Mouse (Mus musculus) thymus, adult 2 months (tissue): ENCODE data around the gene Nadk2. TPM values are rescaled to one million over a fixed set of nuclear protein-coding genes. Genes with fewer than 3 reads are reported as not detected.

Experiments used
- DNase-seq: peaks from one replicate; pipeline ENCODE4 v3.0.0; 2021
- H3K27ac ChIP-seq: fragments of 200-500 bp; 2 replicates; pipeline ENCODE4 v1.5.1; 2012; ENCODE audit warnings: low read length, control low read depth; ENCODE audit not compliant: control insufficient read depth, insufficient read depth
- H3K27me3 ChIP-seq: fragments of 200-500 bp; 2 replicates; pipeline ENCODE4 v1.6.1; 2012; ENCODE audit warnings: mild to moderate bottlenecking, low read length, moderate library complexity, mixed read lengths; ENCODE audit not compliant: control insufficient read depth, insufficient read depth
- H3K36me3 ChIP-seq: fragments of 200-500 bp; 2 replicates; pipeline ENCODE4 v1.6.1; 2012; ENCODE audit warnings: mild to moderate bottlenecking, low read length, moderate library complexity; ENCODE audit not compliant: control insufficient read depth, insufficient read depth
- H3K4me1 ChIP-seq: fragments of 200-500 bp; replicated peaks from 2 replicates; pipeline ENCODE4 v1.6.1; 2012; ENCODE audit warnings: low read length; ENCODE audit not compliant: control insufficient read depth, insufficient read depth
- H3K4me3 ChIP-seq: fragments of 200-500 bp; 2 replicates; pipeline ENCODE4 v1.5.1; 2012; ENCODE audit warnings: mild to moderate bottlenecking, low read length, control low read depth, moderate library complexity; ENCODE audit not compliant: control insufficient read depth, insufficient read depth
- CTCF ChIP-seq: fragments of 200-500 bp; IDR thresholded peaks from 2 replicates; pipeline ENCODE4 v1.5.1; 2012; ENCODE audit warnings: mild to moderate bottlenecking, control low read depth, low read length, moderate library complexity, borderline replicate concordance; ENCODE audit not compliant: control insufficient read depth, poor library complexity, insufficient read depth; ENCODE audit errors: extremely low read depth
- POLR2A ChIP-seq: fragments of 200-500 bp; IDR thresholded peaks from 2 replicates; pipeline ENCODE4 v1.6.1; 2012; ENCODE audit warnings: mild to moderate bottlenecking, low read length, control low read depth, moderate library complexity; ENCODE audit not compliant: control insufficient read depth, poor library complexity, insufficient read depth; ENCODE audit errors: extremely low read depth
- WGBS: fragments of 180-500 bp; shearing (Covaris S2); methylation state at CpG from one replicate; pipeline ENCODE4 v1.1.7; 2018; 5-methylcytosine and 5-hydroxymethylcytosine counted together
- polyA plus RNA-seq: library from polyadenylated mRNA; depleted of rRNA; stranded (reverse); fragments of >200 nt; gene quantifications from 2 replicates; pipeline ENCODE4 v1.2.3, GENCODE M21; 2012

Gene Nadk2
- polyA plus RNA-seq, 1 experiment = 14.1 TPM

DNA sequence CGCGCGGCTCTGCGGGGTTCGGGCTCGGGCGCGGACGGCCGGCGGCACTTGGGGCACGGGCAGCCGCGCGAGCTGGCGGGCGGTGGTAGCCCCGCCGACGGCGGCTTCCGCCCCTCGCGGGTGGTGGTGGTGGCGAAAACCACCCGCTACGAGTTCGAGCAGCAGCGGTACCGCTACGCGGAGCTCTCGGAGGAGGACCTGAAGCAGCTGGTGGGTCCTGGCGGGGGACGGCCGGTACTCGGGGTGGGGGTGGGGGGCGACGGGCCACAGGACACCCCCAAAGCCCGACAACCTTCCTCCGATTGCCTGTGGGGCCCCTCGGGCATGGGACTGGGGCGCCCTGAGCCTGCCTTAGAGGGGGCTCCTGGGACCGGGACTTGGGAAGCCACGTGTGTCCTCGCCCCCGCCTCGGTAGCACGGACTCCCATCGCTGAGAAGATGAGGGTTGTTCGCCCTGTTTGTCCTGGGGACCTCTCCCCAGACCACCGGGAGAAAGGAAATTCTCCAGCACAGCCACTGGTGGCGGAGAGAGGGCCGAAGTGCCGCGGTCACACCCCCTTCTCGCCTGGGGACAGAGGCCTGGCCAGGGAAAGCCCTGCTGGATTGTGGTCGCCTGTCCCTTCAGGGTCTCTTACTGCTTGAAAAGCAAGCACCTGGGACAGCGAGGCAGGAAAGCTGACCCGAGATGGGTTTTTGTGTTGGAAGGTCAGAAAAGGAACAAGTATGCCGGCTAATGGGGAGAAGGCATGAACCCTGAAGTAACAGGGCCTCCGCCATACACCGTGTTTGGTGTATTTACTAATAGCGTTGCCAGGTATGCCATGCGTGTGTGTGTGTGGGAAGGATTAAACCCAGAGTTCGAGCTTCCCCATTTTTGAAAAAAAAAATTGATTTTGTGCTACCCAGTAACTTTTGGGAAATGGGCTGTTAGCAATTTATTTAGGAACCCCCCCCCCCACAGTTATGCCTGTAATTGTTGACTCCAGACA, 790 bp downstream of the Nadk2 start:
- no peaks in the 10 kb centered on the region for H3K36me3 ChIP-seq
- H3K27ac ChIP-seq = no peak overlapping the region
- peak; percentile 69 for DNase-seq
- H3K4me1 ChIP-seq = peaks cover 10% of the 10 kb centered on the region
- TF ChIP-seq CTCF (no peak), POLR2A (no peak)
- 1% methylated on average over 66 of the region's 66 CpGs for WGBS
- peak overlapping the region; percentile 72 for H3K4me3 ChIP-seq
- no peaks in the 10 kb centered on the region for H3K27me3 ChIP-seq

DNA sequence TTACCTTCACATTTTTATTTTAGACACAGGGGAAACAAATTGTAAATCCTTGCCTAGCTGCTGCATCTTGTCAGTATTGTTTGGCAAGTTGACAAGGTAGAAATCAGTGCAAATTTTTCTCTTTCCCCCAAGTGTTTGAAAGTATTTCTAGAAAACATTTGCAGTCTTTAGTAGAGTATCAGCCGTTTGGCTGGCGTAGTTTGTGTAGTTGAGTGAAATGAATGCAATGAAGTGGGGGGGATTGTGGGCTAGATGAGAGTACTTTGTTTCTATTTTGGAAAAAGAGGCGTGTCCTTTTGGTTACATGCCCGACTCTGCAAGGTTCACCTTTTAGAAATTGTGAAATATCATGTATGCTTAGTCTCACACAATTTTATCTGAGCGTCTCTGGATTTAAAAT, 1.6 kb downstream of the Nadk2 start:
- H3K36me3 ChIP-seq = no peaks in the 10 kb centered on the region
- 7% methylated on average over 5 of the region's 5 CpGs for WGBS
- DNase-seq = peak; percentile 5
- TF ChIP-seq POLR2A = no peak
- no peak for TF ChIP-seq CTCF
- no peaks in the 10 kb centered on the region for H3K27me3 ChIP-seq
- H3K27ac ChIP-seq = no peak overlapping the region
- H3K4me1 ChIP-seq = peaks cover 10% of the 10 kb centered on the region
- no peak overlapping the region for H3K4me3 ChIP-seq

DNA sequence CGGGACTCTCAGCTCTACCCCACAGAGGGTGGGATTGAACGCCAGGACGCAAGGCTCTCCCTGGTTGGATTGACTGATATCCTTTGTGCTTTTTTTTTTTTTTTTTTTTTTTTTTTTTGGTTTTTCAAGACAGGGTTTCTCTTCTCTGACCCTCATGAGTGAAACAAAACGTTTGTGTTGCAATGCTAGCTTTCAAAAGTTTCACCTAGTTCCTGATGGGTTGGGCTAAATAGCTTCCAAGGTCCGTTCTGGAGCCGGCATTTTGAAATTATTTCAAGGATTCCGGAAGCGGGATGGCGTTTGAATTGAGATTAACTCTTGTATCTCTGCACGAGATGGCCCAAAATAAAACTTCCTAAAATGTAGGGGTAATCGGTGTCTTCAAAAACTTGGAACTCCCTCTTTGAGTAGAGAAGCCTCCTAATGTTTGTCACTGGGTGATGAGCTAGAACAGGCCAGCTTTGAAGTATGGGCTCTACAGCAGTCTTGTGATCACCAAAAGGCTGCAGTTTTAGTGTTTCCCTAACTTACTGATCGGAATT, 2.1 kb downstream of the Nadk2 start:
- Histone ChIP-seq H3K27ac (no peak overlapping the region), H3K4me3 (no peak overlapping the region), H3K36me3 (no peaks in the 10 kb centered on the region), H3K4me1 (peaks cover 10% of the 10 kb centered on the region), H3K27me3 (no peaks in the 10 kb centered on the region)
- TF ChIP-seq CTCF (no peak), POLR2A (no peak)
- 61% methylated on average over 12 of the region's 12 CpGs for WGBS
- no peak for DNase-seq

DNA sequence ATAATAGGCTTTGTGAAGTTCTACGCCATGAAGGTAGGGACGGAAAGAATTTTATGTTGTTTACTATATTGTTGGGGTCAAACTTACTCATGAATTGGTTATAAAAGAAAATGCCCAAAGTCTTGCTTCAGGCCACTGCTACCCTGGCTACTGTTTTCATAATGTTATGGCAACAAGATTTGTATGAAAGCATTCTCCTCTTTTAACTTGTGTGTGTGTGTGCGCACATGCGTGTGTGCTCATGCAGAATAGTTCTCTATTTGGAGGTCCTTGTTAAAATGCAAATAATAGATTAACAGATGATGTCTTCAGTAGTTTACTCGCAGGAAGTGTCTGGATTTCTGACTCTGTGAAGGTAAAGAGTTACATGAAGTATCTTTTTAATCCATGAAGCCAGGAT, 2.6 kb downstream of the Nadk2 start:
- Histone ChIP-seq H3K4me1 (peaks cover 10% of the 10 kb centered on the region), H3K27ac (no peak overlapping the region), H3K36me3 (no peaks in the 10 kb centered on the region), H3K27me3 (no peaks in the 10 kb centered on the region), H3K4me3 (no peak overlapping the region)
- WGBS = 96% methylated on average over 5 of the region's 5 CpGs
- no peak for DNase-seq
- TF ChIP-seq CTCF (no peak), POLR2A (no peak)

DNA sequence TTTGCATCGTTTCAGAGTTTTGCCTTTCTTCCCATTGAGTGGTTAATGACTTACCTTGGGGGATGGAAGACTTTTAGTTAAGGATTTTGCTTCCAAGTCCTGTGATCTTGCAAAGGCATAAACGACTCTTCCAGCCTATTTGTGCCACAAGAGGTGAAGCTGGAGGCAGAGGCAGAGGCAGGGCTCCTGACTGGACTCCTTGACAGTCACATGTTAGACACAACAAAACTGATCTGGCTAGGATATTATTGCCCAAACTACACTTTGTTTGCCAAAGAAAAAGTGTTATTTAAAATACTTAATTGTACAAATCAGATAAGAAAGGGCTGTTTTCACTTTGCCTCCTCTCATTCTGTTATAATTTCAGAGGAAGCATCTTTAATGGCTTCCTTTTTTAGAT, 3.1 kb downstream of the Nadk2 start:
- Histone ChIP-seq H3K4me1 (peaks cover 12% of the 10 kb centered on the region), H3K36me3 (no peaks in the 10 kb centered on the region), H3K27ac (no peak overlapping the region), H3K27me3 (no peaks in the 10 kb centered on the region), H3K4me3 (no peak overlapping the region)
- DNase-seq = no peak
- TF ChIP-seq POLR2A = no peak
- TF ChIP-seq CTCF = no peak
- WGBS = 69% methylated on average over 2 of the region's 2 CpGs

DNA sequence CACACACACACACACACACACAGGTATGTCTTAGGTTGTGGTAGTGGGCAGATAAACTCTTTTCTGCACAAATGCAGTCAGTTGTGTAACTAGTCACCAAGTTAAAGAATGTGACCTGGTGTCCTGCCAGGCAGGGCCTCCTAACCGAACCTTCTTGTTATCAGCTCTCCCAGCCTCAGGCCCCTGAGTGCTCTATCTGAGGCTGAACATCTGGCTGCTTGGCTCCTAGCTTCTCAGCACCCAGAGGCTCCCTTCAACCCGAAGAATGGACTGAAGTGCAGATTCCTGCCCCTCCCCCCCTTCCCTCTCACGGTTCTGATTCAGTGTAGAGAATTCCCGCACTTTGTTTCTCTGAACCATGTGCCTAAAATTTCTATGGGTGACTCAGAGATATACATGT, 3.6 kb downstream of the Nadk2 start:
- TF ChIP-seq CTCF (no peak), POLR2A (no peak)
- H3K27ac ChIP-seq = no peak overlapping the region
- no peak for DNase-seq

More for the DNA sequence above, 3.6 kb downstream of the Nadk2 start:
- no peaks in the 10 kb centered on the region for H3K27me3 ChIP-seq
- no peaks in the 10 kb centered on the region for H3K36me3 ChIP-seq
- H3K4me1 ChIP-seq = peaks cover 12% of the 10 kb centered on the region
- H3K4me3 ChIP-seq = no peak overlapping the region
- WGBS = 54% methylated on average over 4 of the region's 4 CpGs
